Mouse (Mus musculus) adrenal gland, postnatal 10 days (tissue): Measurements from ENCODE around the gene Isyna1. TPM values are rescaled to one million over a fixed set of nuclear protein-coding genes. Genes with fewer than 3 reads are reported as not detected.

Experiments used
- DNase-seq: peaks from one replicate; pipeline ENCODE4 v3.0.0; 2021; ENCODE audit warnings: mixed read lengths
- long read RNA-seq, 2 experiments: library from polyadenylated mRNA; stranded (forward); transcript quantifications; one replicate each; pipeline ENCODE4 v2.0.0; 2021
- total RNA-seq, 2 experiments: library from RNA; stranded (reverse); gene quantifications; 2 replicates each; pipeline ENCODE4 v1.2.3; 2021

Isyna1 gene
- total RNA-seq, result 10 to 100 TPM; 59.4 to 59.8 TPM
- long read RNA-seq, experiment 1, transcript Isyna1-206 (10 exons, 1,916 nt), result minor isoform, 8 of 137 reads
- long read RNA-seq, experiment 1, transcript Isyna1-201 (11 exons, 1,836 nt), result major isoform, 102 of 137 reads
- long read RNA-seq, experiment 1, partial matches to known transcripts, result 18 of 137 reads
- long read RNA-seq, experiment 1, other reads (novel, unspliced or antisense), result 7 of 137 reads
- long read RNA-seq, experiment 2, transcript Isyna1-201 (11 exons, 1,836 nt), result major isoform, 39 of 52 reads
- long read RNA-seq, experiment 2, partial matches to known transcripts, result 8 of 52 reads
- long read RNA-seq, experiment 2, other reads (novel, unspliced or antisense), result 3 of 52 reads

DNA sequence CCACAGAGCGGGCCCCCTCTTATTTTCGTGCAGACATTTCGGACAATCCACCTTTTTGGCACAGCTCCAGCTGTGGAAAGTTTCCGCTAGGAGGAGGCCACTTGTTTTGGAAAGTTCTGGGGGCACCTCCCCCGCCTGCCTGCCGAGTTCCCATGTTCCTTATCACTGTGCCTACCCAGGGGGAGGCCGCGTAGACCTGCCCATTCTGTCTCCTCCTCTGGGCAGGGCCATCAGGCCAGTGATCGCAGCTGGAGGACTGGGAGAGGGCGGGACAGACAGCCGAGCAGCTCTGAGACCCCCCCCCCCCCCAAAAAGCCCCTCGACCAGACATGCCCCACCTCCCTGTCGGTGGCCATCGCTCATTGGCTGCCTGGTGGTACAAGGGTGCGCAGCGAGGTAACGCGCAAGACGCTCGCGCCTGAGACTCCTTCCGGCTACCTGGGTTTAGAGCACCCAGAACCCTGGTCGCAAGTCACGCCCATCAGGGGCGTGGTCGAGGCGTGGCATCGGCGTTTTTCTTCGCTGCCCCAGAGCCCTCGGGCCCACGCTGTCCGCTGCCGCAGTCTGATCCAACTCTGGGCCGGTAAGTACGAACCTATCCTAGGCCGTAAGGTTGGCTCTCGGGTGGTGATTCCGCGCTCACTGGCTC lies at the start of gene Isyna1:
Gene Isyna1, plus strand, starts transcription at position 413 of the 649 bp plus-strand sequence.
- DNase-seq, result peak; percentile 95

DNA sequence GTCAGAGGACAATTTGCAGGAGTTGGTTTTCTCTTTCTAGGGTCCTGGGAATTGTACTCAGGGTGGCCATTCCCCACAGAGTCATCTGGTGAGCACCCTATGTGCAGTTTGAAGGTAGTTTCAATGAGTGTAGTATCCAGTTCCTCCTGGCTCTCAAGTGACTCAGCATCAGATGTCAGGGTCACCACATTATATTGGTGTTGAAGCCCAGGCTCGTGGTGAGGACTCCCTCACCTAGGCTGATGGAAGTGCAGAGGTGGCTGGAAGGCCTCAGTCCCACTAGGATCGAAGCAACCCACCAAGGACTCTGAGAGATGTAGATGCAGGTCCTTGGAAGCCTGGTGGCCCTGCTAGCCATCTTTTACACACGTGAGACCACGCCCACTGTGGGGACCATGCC lies 47.8 kb upstream of the Isyna1 start:
- no peak for DNase-seq

DNA sequence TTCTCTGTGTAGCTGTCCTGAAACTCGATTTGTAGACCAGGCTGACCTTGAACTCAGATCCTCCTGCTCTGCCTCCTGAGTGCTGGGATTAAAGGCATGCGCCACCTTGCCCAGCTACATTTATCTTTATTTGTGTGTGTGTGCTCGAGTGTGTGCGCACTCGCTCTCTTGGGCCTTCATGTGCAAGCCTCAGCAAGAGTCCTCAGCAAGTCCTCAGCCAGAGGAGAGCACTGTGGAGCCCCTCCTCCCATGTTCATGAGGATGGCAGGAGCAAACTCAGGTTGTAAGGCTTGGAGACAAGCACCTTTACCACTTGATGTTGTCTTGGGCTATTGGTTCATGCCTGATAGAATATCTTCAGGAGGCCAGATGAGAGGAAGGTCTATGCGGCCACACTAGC lies 46.4 kb upstream of the Isyna1 start:
- DNase-seq, result no peak

DNA sequence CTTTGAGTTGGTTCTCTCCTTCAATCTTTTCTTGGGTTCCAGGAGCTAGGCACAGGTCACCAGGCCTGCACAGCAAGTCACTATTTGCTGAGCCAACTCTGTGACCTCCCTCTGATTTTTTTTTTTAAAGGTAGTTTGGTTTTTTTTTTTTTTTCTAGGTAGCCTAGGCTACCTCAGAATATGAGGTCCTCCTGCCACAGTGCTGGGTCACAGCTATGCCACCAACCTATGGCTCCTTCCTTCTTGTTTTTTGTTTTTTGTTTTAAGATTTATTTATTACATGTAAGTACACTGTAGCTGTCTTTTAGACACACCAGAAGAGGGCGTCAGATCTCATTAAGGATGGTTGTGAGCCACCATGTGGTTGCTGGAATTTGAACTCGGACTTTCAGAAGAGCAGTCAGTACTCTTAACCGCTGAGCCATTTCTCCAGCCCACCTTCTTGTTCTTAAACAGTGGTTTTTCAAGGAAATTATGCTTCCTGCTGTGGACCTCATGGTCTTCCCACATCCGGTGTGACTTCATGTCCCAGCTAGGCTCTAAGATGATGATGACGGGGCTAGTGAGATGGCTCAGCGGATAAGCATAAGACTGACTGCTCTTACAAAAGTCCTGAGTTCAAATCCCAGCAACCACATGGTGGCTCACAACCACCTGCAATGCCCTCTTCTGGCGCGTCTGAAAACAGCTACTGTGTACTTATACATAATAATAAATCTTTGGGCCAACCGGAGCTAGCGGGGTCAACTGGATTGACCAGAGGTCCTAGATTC lies 44.6 kb upstream of the Isyna1 start:
- no peak for DNase-seq

DNA sequence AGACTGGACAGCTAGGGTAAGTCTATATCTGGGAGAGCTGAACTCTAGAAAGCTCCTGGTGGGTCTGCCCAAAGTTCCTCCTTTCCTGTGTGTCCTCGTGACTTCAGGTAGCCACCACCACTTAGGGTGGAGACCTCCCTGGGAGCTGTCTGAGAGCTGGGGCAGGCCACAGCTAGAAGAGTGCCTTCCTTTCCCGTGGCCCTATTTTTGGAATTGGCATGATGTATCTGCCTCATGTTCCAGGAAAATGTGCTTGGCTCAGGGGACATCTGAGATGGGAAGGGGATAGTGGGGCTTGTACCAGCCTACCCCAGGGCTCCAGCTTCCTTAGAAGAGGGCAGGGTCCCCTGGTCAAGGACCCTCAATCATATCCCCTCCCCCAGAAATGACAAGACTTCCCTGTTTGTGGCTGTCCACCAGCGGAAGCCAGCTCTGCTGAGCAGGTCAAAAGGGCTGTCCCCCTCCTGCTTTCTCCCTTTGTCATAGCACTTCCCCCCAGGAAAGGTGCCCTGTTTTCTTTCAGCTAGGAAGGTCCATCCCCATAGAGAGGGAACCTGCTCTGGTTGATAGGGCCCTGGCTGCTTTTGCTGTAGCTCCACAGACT lies 42.5 kb upstream of the Isyna1 start:
- no peak for DNase-seq

DNA sequence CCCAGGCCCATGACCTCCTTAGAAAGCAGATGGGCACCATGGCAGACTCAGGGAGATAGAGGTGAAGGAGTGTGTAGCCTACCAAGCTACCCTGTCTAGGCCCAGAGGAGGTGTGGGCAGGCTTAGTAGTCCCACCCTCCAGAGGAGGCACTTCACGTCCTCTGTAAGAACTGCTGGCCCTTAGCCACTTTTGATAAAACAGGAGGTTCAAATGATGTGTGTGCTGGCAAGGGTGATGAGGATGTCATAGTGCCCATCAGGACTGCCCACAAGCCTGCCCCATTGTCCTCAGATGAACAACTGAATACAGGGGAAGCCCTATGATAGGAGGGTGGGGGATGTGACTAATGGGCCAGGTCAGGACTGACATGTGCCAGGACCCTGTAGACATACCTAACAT lies 41.3 kb upstream of the Isyna1 start:
- no peak for DNase-seq

DNA sequence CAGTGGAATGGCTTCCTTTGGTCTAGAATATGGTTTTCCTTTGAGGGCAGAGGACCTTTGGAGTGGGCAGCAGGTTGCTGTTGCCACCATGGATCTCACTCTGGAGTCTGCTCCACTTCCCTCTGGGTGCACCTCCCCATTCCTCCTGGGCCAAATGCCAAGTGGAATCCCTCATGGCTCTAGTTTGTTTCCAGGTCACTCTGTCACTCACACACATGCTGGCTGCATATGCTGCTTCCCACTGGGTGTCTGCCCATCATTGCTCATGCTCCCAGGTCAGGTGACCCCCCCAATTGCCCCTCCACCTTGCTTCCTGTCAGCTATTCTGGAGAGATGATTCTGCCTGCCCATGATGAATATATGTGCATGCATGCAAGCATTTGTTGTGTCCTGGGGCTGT lies 40.4 kb upstream of the Isyna1 start:
- peak; percentile 86 for DNase-seq

DNA sequence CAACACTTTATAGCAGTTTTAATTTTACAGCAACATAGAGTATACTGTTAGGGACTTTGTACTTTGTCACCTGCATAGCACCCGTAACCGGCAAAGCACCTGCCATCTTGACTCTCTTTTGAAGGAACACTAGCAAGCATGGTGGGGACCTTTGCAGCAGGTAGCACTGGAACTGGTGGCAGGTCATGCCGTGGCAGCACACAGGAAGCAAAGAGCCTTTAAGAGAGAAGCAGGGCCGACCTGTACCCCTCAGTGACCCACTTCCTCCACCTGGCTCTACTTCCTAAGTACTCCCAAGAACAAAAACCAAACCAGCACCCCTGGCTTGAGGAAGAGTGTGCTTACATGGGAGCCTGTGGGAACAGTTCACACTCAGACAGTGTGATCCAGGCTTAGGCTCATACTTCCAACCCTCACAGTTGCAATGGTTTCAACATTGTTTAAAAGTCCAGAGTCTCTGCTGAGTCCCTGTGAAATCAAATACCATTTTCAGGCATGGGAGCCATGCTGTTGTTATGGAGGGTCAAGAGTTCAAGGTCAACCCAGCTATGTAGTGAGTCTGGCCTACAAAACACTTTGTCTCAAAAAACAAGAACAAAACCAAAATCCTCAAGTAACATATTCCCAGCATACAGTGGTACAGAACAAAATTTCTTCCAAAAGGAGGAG lies 39.0 kb upstream of the Isyna1 start:
- DNase-seq, result no peak

DNA sequence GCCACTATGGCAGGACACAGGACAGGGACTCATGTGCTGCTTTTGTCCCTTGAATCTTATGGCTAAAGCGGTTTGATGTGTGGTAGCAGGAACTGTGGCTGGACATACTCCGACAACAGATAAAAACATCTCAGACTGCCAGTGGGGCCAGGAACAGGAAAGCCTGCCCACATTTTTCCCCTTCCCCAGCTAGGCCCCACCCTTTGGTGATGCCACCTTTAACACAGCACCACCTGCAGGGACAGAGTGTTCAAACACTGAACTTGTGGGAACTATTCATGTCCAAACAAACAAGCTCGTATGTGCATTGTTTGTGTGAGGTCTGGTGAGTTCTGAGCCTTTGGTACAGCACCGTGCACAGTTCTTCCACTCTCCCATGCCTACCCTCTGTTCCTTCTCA lies 35.8 kb upstream of the Isyna1 start:
- no peak for DNase-seq

DNA sequence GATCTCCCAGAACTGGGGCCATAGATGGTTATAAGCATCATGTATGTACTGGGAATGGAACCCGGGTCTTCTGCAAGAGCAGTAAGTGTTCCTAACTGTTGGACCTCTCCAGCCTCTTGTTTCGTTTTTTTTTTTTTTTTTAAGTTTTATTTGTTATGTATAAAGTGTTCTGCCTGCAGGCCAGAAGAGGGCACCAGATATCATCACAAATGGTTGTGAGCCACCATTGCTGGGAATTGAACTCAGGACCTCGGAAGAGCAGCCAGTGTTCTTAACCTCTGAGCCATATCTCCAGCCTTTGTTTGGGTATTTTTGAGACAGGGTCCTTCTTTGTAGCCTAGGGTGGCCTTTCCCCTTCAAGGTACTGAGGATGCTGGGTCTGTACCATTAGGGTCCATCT lies 35.2 kb upstream of the Isyna1 start:
- no peak for DNase-seq

DNA sequence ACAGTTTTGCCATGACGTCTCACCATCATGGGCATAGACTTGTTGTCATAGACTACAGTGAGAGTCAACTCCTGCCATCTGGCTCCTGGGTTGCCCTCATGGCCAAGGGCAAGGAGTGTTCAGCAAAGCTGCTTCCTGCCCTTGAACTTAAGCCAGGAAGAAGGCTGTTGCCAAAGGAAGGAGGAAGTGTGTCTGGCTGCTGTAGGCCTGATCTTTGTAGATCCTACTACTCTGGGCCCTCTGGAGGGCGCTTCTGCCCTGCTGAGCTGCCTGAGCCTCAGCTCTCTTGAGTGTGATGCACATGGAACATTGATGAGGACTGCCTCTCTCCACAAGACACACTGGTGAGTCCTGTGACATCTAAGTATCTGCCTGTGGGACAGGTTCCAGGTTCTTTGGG lies 34.1 kb upstream of the Isyna1 start:
- DNase-seq, result peak; percentile 80

DNA sequence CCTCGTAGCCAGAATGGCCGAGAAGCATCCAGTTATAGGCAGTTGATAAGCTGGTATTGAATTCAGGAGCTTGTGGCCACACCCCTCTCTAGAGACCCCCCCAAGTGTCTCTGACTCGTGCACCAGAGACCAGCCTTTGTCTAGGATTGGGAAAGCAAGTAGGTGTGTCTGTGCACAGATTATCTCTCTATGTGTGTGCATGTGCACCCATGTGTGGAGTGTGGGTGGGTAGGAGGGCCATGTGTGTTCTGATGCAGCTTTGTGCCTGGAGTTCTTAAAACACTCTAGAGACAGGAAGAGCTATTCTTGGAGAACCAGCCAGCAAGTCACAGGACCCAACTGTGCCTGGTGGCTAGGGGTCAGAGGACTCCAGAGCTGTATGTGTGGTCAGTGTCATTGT lies 33.6 kb upstream of the Isyna1 start:
- no peak for DNase-seq

DNA sequence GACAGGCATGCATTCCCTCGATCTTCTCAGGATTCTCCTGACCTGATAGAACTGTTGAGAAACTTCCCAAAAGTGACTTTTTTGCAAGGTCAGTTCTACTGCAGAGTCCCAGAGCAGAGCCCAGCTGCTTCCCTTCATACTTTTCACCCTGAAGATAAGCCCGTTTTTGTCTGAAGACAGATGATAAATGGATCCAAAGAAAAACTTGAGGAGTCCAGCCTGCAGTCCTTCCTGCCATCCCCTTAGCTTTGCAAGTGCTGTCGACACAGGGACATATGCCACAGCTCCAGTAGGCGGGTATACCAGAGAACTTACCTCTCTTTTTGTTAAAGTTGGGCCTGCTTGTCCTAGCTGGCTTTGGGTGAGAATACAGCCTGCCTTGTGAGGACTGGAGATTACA lies 32.8 kb upstream of the Isyna1 start:
- DNase-seq, result no peak

DNA sequence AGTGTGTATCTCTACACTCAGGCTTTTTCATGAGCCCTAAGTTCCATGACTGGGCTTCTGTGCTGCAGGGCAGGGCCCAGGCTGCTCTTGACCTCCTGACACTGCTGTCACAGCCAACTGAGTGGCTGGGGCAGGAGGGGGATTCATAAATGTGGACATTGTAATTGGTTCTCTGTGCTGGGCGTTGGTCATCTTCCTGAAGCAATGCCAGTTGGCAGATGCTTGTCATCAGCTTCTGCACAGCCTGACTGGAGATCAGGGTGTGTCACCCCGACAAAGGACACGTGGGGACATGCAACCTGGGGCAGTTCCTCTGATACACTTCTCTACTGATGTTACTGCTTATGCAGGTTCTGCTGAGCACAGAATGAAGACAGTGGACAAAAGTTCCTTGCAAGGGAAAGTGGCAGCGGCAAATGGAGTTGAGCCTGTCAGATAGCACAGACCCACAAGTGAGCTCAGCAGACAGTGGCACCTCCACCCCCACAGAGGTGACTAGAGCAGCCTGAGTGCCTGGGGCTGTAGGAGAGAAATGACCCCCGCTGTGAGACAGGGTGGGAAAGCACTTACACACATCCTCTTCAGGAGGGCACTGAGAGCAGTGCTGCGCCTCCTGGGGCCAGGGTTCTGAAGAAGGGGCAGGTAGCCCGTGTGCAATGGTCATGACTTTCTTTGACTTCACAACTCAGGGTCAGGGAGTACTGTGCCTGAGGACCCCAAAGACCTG lies 32.2 kb upstream of the Isyna1 start:
- DNase-seq, result peak; percentile 69

DNA sequence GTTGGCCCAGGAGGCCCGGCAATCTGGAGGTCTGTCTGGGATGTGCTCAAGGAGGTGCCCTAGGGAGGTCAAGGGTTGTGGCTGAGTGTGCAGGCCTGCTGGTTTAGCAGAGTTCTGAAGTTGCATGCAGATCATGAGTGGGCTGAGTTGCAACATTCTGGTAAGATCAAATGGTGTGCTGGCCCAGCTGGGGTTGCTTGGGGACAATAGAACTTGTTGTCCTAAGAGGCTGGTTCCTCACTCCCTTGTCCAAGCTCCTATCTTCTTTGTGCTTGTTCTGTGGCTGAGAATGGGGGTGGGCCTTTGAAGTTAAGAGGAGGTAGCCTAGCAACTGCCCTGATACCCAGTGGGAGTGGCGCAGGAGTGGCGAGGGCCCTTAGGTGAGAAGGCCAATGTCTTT lies 31.4 kb upstream of the Isyna1 start:
- no peak for DNase-seq

DNA sequence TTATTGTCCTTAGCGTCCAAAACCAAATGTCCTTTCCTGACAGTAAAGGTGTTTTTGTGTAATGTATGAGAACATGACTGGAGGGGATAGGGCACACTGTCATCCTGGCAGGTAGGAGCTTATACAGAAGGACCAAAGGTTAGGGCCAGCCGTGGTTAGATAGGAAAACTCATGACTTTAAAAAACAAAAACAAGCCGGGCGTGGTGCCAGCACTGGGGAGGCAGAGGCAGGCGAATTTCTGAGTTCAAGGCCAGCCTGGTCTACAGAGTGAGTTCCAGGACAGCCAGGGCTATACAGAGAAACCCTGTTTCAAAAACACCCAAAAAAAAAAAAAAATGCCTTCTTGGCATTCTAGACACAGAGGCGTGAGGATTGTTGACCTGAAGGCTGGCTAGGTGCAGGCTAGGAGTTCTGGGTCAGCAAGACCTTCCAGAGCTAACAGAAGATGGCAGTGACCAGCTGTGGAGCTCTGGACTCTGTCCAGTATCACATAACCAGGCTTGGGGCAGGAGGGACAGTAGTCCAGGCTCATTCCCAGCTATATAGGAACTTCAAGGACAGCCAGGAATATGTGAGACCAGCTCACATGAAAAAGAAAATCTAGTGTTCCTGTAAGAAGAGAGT lies 30.3 kb upstream of the Isyna1 start:
- DNase-seq, result no peak

DNA sequence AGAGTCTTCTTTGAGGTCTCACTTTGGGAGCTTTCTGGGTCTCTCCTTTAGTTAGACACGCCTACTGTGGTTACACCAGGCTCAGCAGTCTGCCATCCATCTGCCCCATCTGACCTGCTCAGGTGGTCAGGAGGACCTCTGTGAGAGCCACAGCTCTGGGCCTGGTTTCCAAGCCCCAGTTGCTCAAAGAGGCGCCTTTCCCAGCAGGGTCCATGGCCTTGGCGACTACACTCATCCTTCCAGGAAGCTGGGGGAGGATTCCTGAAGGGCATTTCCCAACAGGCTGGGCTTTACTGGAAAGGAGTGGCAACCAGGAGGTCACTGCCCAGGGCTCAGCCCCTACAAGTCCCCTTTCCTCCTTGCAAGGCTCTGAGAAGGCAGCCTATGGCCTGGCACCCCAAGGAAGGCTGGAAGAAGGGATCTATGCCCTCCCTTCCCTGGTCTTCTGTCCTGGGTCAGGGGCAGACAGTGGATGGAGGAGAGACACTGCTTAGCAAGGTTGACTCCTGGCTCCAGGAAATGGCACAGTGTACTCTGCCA lies 29.4 kb upstream of the Isyna1 start:
- no peak for DNase-seq

DNA sequence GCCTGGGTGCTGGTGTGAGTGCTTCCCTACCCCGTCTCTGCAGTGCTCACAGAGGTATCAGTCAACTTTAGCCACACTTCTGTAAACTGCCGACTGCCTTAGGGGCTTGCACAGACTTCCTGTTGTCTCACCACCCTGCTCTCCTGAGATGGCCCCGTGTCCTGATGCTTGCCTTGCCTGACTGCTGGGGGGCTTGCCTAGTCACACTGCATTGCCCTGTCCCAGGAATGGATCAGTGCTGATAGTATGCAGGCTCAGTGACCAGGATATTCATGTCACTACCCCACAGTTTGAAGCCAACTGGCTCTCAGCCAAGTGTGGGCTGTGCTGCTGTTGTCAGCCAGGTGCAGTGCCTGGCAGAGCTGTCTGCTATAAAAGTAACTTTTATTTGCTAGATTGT lies 28.6 kb upstream of the Isyna1 start:
- peak; percentile 66 for DNase-seq

DNA sequence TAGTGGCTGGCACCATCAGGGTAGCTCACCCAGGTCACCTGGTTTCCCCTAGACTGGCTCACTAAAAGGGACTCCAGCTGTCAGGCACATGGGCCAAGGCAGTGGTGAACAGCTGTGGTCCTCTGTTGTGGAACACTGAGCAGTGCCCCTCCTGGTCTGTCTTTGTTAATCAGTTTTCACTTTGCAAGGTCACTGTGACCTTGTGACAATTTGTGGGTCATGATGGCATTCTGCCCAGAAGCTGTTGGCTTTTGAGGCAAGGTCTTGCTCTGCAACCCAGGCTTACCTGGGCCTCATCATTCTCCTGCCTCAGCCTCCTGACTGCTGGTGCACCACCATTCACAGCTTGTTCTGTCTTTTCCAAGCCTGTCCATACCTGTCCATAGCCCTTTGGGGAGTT lies 23.8 kb upstream of the Isyna1 start:
- no peak for DNase-seq

DNA sequence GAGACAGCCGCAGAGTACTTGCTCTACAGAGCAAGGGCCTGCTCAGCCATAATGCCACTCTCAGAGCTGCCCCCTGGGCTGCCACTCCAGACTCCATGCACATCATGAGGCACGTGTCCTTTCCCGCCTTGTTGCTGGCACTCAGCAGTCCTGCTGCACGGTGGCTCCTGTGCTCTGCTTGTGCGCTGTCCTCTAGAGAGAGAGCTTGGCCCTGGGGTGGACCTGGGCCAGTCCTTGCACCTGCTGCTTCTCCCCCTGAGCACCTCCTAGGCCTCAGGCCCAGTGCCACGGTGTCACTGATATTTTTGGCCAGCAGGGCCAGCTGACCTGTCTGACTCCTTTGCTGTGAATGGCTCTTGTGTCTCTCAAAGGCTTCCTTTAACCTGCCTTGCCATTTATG lies 23.2 kb upstream of the Isyna1 start:
- no peak for DNase-seq

DNA sequence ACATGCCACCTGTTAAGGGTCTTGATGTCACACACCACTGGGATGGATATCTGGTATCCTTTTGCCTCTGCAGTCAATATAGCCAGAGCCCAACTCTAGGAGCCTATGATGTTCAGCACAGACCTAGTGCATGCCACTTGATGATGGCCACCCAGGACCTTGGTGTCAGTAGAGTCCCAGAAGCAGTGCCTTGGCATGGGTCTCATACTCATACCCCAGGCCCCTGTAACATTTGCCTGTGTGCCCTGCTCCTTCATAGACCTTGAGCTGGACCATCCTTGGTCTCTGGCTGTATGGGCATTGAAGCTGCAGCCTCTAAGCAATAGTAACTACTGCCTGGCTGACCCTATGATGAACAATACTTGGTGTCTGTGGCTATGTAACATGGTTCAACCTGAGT lies 19.9 kb upstream of the Isyna1 start:
- no peak for DNase-seq
